Mouse (Mus musculus) mesoderm, embryonic 11.5 days (tissue): Measurements from ENCODE around the gene Rnf224.
A peak's percentile ranks its signal among the peaks of the same experiment; 100 is the strongest.

ENCODE experiments used
- DNase-seq: peaks from one replicate; pipeline ENCODE4 v3.0.0-alpha.2; 2012; ENCODE audit warnings: low read depth, low spot score

Rnf224 gene

DNA sequence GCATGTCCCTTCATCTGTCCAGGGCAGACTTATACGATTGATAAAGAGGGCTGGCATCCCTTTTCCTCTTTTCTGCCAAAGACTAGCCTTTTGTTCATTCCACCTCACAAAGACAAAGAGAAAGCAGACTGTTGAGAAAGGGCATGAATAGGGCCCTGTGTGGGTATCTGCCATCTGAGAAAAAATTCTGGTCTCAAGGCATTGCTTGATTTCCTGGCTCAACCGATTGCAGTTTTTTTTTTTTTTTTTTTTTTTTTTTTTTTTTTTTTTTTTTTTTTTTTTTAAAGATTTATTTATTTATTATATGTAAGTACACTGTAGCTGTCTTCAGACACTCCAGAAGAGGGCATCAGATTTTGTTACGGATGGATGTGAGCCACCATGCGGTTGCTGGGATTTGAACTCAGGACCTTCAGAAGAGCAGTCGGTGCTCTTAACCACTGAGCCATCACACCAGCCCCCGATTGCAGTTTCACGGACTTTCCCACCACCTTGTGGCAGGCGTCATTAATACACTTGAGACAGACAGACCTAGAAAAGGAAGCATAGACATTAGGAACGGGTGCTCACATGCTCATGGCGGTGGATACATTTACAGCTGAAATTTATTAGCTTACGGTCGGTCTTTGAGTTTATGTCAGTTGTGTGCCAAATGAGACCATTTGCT lies 20.0 kb upstream of the Rnf224 start:
- peak; percentile 52 for DNase-seq

DNA sequence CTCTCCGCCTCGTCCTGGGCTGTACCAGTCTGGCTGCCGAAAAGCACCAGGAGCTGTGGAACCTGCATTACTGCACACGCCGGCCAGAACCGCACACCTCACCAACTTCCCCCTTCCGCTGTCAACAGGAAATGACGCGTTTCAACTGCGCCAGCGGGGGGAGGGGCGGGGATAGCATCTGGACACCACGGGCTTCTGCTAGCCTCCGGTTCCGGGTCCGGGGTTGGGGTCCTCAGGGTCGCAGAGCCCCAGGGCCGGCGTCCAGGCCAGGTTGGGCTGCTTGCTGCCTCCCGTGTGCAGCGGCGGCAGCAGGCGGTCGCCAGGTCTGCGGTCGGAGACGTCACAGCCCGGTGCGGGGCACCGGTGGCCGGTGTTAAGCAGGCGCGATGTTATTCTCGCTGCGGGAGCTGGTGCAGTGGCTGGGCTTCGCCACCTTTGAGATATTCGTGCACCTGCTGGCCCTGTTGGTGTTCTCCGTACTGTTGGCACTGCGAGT lies 18.7 kb upstream of the Rnf224 start, which contains the start of gene Tmem203:
Gene Tmem203, plus strand, starts transcription at position 156 of the 496 bp plus-strand sequence.
- peak; percentile 93 for DNase-seq

DNA sequence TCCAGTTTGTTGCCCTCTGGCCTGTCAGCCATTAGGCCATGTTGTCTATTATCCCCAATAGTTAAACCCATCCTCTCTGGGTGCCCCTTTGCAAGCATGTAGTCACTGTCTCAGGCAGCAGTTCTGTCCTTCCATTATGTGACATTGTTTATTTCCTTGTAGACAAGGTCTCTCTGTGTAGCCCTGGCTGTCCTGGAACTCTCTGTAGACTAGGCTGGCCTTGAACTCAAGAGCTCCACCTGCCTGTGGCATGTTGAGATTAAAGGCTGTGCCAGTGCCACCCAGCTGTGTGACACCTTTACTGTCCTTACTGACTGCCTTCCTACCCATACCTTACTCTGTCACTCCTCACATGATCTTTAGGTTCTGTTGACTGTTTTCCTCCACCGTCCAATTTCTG lies 15.7 kb upstream of the Rnf224 start:
- no peak for DNase-seq

DNA sequence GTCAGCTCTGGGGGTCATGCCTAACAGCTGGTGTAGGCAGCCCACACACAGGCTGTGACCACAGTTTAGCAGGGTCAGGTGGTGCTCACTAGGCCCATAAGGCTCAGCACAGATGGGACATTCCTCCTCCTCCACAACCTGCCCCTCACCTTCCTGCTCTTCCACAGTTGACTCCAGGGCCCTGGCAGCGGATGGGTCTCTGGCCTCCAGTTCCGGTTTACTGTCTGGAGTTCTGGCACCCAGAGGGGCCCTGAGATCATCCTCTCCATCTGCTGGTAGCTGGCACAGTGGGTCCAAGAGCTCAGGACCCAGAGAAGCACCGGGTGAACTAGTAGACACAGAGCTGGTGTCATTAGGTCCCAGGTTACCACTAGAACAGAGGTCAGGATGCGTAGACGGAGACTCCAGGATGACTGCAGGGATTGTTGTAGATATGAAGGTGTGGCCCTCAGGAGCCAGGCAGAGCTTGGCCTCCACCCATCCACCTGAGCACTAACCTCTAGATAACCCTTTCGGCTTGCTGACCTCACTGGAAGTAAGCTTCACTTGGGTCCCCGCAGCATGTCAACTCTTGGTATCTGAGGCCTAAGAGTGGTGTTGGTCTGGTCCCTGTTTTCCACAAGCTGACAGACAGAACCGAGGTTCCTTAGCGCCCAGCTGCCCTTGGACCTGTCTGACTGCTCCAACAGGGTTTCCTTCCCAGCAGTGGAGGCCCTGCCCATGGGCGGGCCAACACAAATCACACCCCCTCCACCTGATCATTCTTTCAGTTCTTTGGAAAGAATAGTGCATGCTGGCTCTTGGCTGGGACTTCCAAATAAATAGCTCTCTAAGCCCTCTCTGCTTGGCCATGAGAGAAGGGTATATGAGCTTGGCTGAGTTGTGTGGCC lies 9.8 kb upstream of the Rnf224 start, which contains the start of gene AL732309.1:
Gene AL732309.1, minus strand, starts transcription at position 681 of the 890 bp plus-strand sequence.
- no peak for DNase-seq

DNA sequence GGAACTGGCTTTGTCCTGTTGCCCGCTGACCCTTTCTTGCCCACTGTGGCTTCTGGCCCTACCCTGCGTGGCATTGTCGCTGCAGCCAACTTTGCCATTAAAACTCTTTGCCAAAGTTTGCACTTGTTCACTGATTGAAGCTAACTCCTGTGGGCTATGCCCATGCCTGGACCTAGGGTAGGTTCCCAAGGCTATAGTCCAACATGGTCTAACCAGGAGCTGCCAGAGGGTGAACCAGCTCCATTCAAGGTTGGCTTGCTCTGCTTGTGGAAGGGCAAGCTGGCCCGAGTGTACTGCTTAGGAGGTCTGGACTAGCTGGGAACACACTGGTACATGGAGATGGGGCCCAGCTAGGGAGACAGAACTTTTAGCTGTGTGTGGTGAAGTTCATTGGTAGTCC lies 7.6 kb upstream of the Rnf224 start:
- DNase-seq: no peak

DNA sequence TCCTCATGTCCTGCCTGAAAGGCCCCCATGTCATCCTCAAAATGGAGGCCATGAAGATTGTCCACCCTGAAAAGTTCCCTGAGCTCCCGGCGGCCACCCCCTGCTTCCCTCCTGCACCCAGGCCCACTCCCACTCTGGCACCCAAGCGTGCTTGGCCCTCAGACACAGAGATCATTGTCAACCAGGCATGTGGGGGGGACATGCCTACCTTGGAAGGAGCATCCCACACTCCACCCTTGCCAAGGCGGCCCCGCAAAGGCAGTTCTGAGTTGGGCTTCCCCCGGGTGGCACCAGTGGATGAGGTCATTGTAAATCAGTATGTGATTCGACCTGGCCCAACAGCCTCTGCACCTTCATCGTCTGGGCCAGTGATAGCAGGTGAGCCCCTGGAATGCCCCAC lies 6.8 kb upstream of the Rnf224 start:
- no peak for DNase-seq

DNA sequence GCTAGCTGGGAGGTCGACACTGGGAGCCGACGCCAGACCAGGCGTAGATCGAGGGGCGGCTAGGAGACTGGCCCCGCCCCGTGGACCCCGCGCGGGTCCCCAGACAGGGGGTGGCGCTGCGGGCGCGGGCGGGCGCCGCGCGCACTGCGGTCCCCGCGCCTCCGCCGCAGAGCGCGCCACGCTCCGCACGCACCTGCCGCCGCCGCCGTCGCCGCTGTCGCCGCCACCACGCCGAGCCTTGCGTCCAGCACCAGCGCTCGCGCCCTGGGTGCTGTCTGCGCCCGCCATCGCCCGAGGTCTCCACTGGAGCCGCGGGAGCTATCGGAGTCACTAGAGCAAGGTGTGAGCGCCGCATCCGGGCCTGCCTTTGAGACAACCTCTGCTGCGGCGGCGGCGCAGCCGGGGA lies 5.5 kb upstream of the Rnf224 start, which contains the start of the genes Rnf208 and Cysrt1:
Gene Rnf208, plus strand, starts transcription at position 155 of the 406 bp plus-strand sequence.
Gene Cysrt1, minus strand, starts transcription at position 352 of the 406 bp plus-strand sequence.
- no peak for DNase-seq

DNA sequence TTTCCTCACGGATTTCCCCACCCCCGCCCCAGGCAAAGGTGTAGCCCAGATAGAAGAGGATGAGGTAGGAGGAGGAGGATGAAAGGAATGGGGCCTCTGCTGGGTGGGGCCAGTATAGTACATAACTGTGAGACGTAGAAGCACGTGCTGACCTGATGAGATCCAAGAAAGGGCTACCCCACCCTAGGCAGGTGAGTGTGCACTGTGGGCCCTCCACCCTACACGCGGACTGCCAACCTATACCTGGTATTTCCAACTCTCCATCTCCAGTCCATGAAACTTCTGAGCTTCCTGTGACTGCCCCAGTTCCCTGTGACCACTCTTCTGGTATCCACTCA lies 4.8 kb upstream of the Rnf224 start:
- DNase-seq: no peak

DNA sequence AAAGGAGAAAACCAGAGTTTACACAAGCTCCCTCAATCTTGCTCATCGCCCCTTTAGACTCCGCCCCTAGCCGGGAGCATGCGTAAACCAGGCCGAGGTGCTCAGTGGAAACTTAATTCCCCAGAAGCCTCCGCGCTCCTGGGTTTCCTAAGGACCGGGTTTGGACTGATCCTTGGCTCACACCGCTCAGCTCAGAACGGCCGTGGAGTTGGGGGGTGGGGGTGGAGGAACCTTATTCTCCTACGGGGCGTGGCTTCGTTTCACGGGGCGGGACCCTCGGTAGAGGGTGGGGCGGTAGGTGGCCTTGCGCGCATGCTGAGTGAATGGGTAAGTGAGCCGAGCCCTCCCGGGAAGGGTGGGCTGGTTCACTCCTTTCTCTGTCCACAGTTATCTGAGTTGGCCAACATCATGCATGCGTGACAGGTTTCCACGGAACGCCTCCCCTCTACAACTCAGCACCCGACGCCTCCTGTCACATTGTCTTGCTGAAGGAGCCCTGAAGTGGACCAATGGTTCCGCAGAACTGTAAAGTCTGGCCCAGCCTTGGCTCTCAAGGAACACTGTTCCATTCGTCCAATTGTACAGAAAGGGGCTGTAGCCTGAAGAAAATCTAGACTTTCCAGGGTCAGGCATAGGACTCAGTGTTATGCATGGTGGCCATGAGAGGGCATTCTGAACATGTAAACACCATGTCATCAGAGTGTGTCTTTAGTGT lies 4.3 kb upstream of the Rnf224 start:
- DNase-seq: peak; percentile 79

DNA sequence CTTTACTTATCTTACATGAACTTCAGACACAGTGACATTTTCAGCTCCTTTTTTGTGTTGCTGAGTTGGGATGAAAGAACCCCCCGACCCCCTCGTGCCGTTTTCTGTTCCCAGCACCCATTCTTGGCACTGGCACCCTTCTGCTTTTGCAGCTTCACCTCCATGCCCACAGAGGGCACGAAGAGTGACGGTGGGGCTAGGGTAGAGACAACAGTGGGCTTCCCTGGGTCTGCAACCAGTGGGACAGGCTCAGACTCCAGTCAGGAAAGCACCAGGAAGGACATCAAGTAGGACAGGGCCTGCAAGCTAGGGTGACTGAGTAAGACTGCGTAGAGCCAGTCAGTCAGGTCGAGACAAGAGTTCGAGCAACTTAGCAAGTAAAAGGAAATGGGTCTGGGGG lies 3.7 kb upstream of the Rnf224 start:
- no peak for DNase-seq

DNA sequence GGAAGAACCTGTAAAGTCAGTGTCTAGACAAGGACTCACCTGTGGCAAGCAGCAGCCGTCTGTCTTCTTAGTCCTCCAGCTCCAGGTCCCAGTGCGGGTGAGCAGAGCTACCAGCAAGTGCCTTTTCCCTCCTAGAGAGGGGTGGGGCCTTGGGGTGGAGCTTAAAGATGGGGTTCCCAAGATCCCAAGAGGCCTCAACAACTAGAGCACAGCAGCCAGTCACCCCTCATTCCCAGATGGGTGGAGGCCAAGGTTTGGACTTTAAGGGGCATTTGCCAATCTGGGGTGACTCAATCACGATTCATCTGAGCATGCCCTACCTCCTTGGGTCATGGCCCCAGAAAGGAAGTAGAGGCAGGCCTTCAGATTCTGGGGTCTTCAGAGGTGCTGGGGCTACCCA lies 3.2 kb upstream of the Rnf224 start:
- no peak for DNase-seq

DNA sequence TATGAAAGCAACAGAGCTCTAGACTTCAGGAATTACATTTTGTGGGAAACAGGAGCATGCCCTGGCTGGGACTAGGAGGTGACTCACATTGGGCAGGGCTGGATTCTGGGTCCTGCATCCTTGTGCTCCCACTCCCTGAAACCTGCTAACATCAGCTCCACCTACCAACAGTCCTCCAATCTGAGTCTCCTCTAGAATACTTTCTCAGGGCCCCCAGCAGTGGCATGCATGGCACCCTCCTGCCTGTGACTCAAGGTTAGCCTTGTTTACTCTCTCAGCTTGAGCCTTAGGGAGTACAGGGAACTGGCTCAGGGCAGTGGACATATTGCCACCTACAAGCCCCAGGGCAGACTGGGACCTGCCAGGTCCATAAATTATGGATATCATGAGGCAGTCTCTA lies 1.5 kb upstream of the Rnf224 start:
- DNase-seq: no peak

DNA sequence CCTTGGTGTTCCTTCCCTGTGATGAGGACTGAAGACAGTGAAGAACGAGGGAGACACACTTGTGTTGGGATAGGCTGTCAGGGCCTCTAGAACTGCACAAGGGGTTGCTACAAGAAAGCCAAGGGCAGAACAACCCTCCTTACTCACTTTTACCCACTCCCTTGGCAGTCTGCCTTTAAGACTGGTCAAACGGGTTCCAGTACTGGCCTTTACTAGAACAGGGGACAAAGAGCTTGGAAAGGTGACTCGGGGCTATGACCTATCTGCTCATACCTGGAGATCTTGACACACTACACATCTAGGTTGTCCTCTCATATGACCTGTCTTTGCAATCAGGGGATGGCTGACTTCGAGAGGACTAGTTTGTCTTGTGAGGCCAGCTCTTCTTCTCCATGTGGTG lies 935 bp upstream of the Rnf224 start:
- no peak for DNase-seq

DNA sequence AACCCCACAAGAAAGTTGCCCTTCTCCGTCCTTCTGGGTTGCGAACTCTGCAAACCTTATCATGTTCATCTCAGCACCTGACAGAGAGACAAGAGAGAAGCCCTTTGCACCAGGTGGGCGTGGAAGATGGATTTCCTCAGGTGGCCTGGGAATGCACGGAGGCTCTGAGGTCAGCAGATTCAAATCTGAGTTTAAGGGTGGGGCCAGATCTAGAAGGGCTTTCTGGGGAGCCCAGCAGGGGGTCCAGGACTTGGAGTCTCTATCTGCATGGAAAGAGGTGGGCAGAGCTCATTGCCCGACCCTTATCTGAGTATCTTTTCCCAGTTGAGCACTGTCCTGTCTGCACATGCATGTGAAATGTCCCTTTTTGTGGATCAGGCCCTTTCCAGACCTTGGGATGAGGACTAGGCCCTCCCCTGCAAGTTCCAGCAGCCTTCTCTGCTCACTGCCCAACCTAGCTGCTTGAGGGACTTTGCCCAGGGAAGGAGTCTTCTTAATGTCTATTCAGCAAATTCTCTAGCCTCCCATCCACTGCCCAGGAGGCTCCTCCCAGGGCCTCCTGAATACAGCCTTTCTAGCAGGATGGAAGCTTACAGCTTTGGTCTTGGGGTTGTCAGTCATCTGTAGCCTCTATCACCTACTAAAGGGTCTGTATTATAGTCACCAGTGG lies 1.9 kb downstream of the Rnf224 start:
- DNase-seq: no peak

DNA sequence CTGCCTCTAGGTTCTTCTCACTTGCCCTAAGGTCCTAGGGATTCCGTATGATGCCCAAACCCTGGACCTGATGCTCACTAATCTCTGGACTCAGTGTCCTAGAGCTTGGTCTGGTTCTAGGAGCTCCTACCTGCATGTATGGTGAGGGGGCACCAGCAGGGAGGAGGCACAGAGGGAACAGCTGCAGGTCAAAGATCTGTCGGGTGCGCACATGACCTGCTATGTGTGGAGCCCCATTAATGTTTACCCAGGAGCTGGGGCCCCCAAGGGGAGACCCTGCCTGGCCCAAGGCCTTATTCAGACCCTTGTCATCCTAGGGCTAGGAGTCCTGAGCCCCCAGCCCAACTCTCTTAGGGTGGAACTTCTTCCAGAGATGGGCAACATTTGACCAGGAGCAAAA lies 2.5 kb downstream of the Rnf224 start, which contains the start of gene Slc34a3:
Gene Slc34a3, minus strand, starts transcription at position 315 of the 400 bp plus-strand sequence.
- no peak for DNase-seq

DNA sequence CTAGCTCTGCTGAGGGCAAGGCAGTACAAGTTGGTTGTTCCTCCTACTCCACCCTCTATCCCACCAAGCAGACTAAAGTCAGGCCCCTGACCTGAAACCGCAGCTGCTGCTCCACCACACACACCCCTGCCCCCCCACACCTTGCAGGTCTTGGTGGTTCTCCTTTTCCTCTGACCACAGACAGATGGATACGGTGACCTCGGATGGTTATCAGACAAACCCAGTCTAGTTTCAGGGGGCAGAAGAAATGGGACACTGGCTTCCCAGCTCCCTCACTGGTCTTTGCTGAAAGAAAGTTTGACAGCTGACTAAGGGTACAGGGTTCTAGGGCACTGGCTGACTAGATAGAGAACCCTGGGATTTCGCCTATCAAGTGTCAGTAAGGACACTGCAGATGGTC lies 3.2 kb downstream of the Rnf224 start:
- DNase-seq: no peak

DNA sequence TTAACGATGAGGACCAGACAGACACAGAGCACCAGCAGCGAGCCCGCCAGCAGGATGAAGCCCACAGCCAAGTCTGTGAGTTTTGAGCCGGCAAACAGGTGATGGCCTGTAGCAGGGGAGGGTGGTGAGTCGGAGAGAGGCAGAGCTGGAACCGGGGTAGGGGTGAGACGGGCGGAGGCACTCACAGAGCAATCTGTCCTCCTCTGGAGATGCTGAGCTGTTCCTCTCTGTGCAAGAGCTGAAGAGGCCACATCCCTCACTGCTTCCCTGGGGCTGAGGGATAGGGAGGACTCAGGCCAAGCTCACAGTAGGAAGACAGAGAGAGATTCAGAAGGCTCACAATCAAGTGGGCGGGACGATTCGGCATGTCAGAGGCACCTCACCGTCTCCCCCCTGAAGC lies 5.5 kb downstream of the Rnf224 start:
- DNase-seq: no peak

DNA sequence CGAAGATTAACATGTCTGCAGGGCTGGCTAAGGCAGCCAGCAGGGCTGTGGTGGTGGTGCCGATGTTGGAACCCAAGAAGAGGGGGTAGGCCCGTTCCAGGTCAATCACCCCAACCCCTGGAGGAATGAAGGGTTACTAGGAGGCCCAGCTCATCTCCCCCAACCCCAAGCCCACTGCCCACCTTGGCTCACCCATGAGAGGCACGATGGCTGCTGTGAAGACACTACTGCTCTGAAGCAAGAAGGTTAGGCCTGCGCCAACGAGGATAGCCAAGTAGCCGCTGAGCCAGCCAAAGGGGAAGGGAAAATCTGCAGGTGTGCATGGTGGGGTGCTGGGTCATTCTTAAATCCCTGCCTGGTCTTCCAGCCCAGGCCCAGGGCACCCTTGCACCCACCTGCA lies 6.0 kb downstream of the Rnf224 start:
- no peak for DNase-seq

DNA sequence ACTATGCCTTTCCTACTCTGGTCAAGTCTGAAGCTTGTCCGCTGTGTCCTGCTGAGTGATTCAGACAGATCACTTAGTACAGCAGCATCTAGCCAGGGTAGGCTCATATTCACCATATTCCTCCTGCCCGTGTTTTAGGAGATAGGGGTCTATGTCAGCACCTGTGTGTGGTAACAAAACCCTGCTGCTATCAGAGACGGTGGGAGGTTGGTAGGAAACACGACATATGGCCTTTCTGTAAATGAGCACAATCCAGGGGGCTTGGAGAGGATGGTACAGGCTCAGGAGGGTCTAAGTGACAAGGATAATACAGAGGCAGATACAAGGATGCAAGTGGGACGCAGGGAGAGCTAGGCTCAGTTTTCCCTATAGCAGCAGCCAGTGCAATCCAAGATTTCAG lies 7.0 kb downstream of the Rnf224 start:
- no peak for DNase-seq

DNA sequence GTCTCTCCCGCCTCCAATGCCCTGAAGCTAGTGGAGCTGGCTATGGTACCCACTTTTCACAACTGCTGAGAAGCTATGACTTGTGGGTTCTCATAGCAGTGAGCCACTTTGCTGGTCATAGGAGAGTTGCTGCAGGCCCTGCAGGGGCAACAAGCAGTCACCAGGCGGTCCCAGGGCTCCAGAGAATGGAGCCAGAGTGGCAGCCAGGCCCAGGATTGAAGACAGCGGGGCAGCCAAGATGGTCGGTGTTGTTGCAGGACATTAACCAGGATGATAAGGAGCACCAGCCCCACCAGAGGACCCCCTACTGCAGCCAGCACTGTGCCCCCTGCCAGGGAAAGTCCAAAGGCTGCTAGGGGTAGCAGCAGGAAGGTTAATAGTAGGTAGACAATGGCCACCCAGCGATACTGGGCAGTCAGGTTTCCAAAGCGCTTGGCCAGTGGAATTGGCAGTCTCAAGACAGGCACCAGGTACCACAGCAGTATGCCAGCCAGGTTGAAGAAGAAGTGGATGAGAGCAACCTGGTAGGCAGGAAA lies 7.5 kb downstream of the Rnf224 start:
- DNase-seq: no peak

DNA sequence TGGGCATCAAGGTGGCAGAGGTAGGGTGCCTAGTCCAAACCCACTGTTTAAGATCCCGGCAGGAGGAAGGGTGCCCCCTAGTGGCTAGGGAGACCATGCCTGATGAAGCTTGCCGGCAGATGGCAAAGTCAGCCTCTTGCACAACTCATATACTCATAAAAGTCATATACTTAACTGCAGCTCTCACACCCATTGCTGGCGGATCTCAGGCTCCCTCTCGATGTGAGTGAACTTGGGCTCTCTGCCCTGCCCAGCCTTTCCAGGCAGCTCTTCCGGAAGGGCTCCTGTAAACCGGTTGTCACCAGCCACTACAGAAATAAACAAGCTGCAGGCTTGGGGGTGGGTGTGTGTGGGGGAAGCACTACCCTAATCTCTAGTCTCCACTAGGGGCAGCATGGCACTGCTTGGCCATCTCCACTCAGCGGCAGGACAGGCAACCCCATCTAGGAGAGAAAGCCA lies 8.1 kb downstream of the Rnf224 start:
- DNase-seq: peak; percentile 87
